Mouse (Mus musculus) heart, adult 2 months (tissue): ENCODE measurements around the gene Nhlh2. TPM values are rescaled to one million over a fixed set of nuclear protein-coding genes. Genes with fewer than 3 reads are reported as not detected.

ENCODE experiments used
- DNase-seq, 2 experiments: peaks; one replicate each; pipeline ENCODE4 v3.0.0; 2021
- H3K27ac ChIP-seq: fragments of 200-600 bp; 2 replicates; pipeline ENCODE4 v1.8.1; 2022
- H3K27me3 ChIP-seq: fragments of 200-500 bp; 2 replicates; pipeline ENCODE4 v1.6.1; 2012; ENCODE audit warnings: mild to moderate bottlenecking, low read length, inconsistent platforms, mixed read lengths; ENCODE audit not compliant: control insufficient read depth, insufficient read depth
- H3K36me3 ChIP-seq: fragments of 200-500 bp; 2 replicates; pipeline ENCODE4 v1.6.1; 2012; ENCODE audit warnings: low read length, inconsistent platforms; ENCODE audit not compliant: control insufficient read depth, insufficient read depth
- H3K4me1 ChIP-seq: fragments of 200-500 bp; 2 replicates; pipeline ENCODE4 v1.6.1; 2011; ENCODE audit warnings: low read length; ENCODE audit not compliant: control insufficient read depth, insufficient read depth
- H3K4me3 ChIP-seq: fragments of 200-600 bp; 2 replicates; pipeline ENCODE4 v1.8.1; 2022
- H3K79me2 ChIP-seq: fragments of 200-500 bp; replicated peaks from 2 replicates; pipeline ENCODE4 v1.6.1; 2012; ENCODE audit warnings: mild to moderate bottlenecking, inconsistent platforms, low read length, moderate library complexity, mixed read lengths; ENCODE audit not compliant: control insufficient read depth, insufficient read depth
- H3K9ac ChIP-seq: fragments of 200-500 bp; 2 replicates; pipeline ENCODE4 v1.6.1; 2012; ENCODE audit warnings: low read depth, mild to moderate bottlenecking, control low read depth, inconsistent platforms, low read length, mixed read lengths
- CTCF ChIP-seq: fragments of 200-600 bp; IDR thresholded peaks from 2 replicates; pipeline ENCODE4 v1.8.1; 2022; ENCODE audit warnings: antibody characterized with exemption, mild to moderate bottlenecking, moderate library complexity
- EP300 ChIP-seq: fragments of 200-500 bp; IDR thresholded peaks from 2 replicates; pipeline ENCODE4 v1.6.1; 2011; ENCODE audit warnings: low read depth, low read length, control low read depth; ENCODE audit not compliant: insufficient read depth
- POLR2A ChIP-seq: fragments of 200-500 bp; IDR thresholded peaks from 2 replicates; pipeline ENCODE4 v1.6.1; 2011; ENCODE audit warnings: mild to moderate bottlenecking, low read depth, low read length, control low read depth; ENCODE audit not compliant: insufficient read depth
- WGBS: fragments of 180-500 bp; shearing (Covaris S2); methylation state at CpG from one replicate; pipeline ENCODE4 v1.1.7; 2018; 5-methylcytosine and 5-hydroxymethylcytosine counted together
- intact Hi-C: fragments of 180-260 bp; cut with DNase I; formaldehyde crosslinking; loops from one replicate; pipeline ENCODE4 v1.15.1; 2025
- polyA plus RNA-seq: library from polyadenylated mRNA; depleted of rRNA; stranded (reverse); fragments of >200 nt; gene quantifications from 2 replicates; pipeline ENCODE4 v1.2.3, GENCODE M21; 2012; rRNA removed
- total RNA-seq, 2 experiments: library from RNA; stranded (reverse); gene quantifications; 2 replicates each; pipeline ENCODE4 v1.2.3; 2021

Gene Nhlh2
- total and polyA plus RNA-seq, 3 experiments = not detected

- no peak overlapping the region for H3K9ac ChIP-seq
- no peak overlapping the region for H3K4me3 ChIP-seq
- no peaks in the 10 kb centered on the region for H3K27me3 ChIP-seq
- no peak for DNase-seq
- WGBS = 79% methylated on average over 10 of the region's 10 CpGs
- H3K36me3 ChIP-seq = no peaks in the 10 kb centered on the region
- no peaks in the 10 kb centered on the region for H3K79me2 ChIP-seq
- peaks cover 1% of the 10 kb centered on the region; the same call in 1 of the 2 replicates for H3K4me1 ChIP-seq
- intact Hi-C loops = loop anchor here (5.0 kb wide), 1 partner anchor 166 kb away; no protein-coding TSS in a partner anchor
- TF ChIP-seq EP300 (no peak), POLR2A (no peak), CTCF (no peak)
- no peak overlapping the region for H3K27ac ChIP-seq
Observed at GRCm38 (mm10) chr3:102063273-102064120, 53.6 kb downstream of the Nhlh2 start.

- Histone ChIP-seq H3K27ac (no peak overlapping the region), H3K4me3 (no peak overlapping the region), H3K9ac (no peak overlapping the region), H3K4me1 (peaks cover 5% of the 10 kb centered on the region; the same call in 1 of the 2 replicates), H3K79me2 (no peaks in the 10 kb centered on the region), H3K36me3 (no peaks in the 10 kb centered on the region), H3K27me3 (no peaks in the 10 kb centered on the region)
- 57% methylated on average over 6 of the region's 6 CpGs for WGBS
- intact Hi-C loops = loop anchor here (5.0 kb wide), 1 partner anchor 167 kb away; no protein-coding TSS in a partner anchor
- DNase-seq = peak; percentile 28 to 51
- TF ChIP-seq EP300 (no peak), CTCF (no peak), POLR2A (no peak)
Observed at GRCm38 (mm10) chr3:102064566-102064965, 54.7 kb downstream of the Nhlh2 start.

Other genes with a start within 250 kb of the Nhlh2 start
- gene Mab21l3, start 161.1 kb upstream of the Nhlh2 start, total RNA-seq = not detected
- 0.16 TPM in 1 of 2 replicates, not detected in the other for gene Mab21l3, start 161.1 kb upstream of the Nhlh2 start, polyA plus RNA-seq
- gene Slc22a15, start 85.6 kb upstream of the Nhlh2 start, total RNA-seq = 1 to 10 TPM; 1.8 to 1.9 TPM
- 2.4 and 3.8 TPM in 2 replicates for gene Slc22a15, start 85.6 kb upstream of the Nhlh2 start, polyA plus RNA-seq
- 100 to 1,000 TPM; 833 to 848 TPM for gene Casq2, start 76.3 kb downstream of the Nhlh2 start, total RNA-seq
- 361 and 854 TPM in 2 replicates for gene Casq2, start 76.3 kb downstream of the Nhlh2 start, polyA plus RNA-seq
- 10 to 100 TPM in 1 of 2 experiments, 1 to 10 TPM in 1; 9.7 to 15.9 TPM for gene Vangl1, start 194.6 kb downstream of the Nhlh2 start, total RNA-seq
- 10.6 and 16.8 TPM in 2 replicates for gene Vangl1, start 194.6 kb downstream of the Nhlh2 start, polyA plus RNA-seq